Mouse (Mus musculus): ENCODE measurements at regions not wholly inside any gene's neighbourhood (a gene's known extent, or its start where the extent isn't known, plus 50 kb on each side); places are given as distances from the start of the nearest gene placed in this dataset.

GRCm38 (mm10) chr11:94875026-94875425 lies 61.0 kb upstream of the Col1a1 start:
- TF ChIP-seq CTCF (IDR thresholded peaks at IDR 0.05; ENCODE audit: low read depth) (no peak), EP300 (optimal IDR thresholded peaks at IDR 0.05) (no peak)
